Mouse (Mus musculus) T-helper 17 cell (primary cell): ENCODE measurements around the gene Myo5c.
"Not testable (repeated sequence)": the region's sequence is repeated elsewhere in the genome, so short reads cannot be mapped to it uniquely, and the experiment has no call there.

Experiments
- in situ Hi-C, 2 experiments: fragments of 300-600 bp; cut with MboI, MseI; formaldehyde crosslinking; loops; 1 replicate in 1 of 2; 2 replicates in 1 of 2; pipeline ENCODE4 v1.15.1; 2025; ENCODE audit warnings: high pct_unique_total_duplicates in 2 of 2

The Myo5c gene

GRCm38 (mm10) chr9:75244527-75244926 lies 12.7 kb downstream of the Myo5c start:
- in situ Hi-C loops, result no loop called here

GRCm38 (mm10) chr9:75246080-75246930 lies 14.5 kb downstream of the Myo5c start:
- in situ Hi-C loops, result no loop called here

DNA sequence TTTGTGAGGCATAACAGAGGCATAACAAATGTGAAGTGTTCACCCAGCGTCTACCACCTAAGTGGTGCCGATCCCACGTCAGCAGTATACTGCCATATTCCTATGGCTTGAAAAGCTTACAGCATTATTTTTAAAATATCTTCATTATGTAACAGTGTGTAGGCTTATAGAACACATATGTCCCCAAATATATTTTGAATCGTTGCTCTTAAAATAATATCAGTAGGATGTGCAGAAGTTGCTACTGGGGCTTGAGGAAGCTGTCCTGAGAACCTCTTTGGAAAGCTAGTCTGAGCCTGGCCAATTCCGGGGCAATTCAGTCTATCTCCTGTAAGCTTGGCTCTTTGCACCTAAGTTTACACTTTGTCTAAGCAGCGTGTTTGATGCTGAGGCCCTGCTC lies 16.1 kb downstream of the Myo5c start:
- in situ Hi-C loops, result no loop called here

DNA sequence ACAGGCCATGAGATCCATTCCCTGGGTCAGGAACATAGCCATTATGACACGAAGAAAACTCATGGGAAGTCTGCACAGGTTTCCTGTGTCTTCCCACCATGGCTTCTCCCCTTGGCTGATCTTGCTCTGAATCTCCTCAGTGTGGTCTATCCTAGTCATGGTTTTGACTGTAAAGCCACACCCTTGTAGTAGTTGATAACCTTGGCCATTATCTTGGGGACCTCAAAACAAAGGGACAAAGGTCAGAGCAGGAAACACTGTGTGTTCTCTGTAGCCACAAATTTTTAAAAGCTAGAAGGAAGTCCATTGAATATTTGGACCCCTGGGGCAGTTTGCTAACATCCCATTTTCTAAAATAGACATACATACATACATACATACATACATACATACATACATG lies 16.5 kb downstream of the Myo5c start:
- in situ Hi-C loops, result no loop called here

DNA sequence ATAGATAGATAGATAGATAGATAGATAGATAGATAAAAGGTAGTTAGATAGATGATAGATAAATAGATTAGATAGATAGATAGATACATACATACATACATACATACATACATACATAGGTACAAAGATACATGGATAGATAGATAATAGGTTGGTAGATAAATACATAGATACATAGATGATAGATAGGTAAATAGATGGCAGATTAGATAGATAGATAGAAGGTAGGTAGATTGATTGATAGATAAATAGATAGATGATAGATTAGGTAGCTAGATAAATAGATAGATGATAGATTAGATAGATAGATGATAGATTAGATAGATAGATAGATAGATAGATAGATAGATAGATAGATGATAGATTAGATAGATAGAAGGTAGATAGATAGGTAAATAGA lies 17.1 kb downstream of the Myo5c start:
- in situ Hi-C loops, result no loop called here

GRCm38 (mm10) chr9:75253158-75253557 lies 21.3 kb downstream of the Myo5c start:
- in situ Hi-C loops, result not testable (repeated sequence)

GRCm38 (mm10) chr9:75253766-75254165 lies 21.9 kb downstream of the Myo5c start:
- in situ Hi-C loops, result no loop called here

DNA sequence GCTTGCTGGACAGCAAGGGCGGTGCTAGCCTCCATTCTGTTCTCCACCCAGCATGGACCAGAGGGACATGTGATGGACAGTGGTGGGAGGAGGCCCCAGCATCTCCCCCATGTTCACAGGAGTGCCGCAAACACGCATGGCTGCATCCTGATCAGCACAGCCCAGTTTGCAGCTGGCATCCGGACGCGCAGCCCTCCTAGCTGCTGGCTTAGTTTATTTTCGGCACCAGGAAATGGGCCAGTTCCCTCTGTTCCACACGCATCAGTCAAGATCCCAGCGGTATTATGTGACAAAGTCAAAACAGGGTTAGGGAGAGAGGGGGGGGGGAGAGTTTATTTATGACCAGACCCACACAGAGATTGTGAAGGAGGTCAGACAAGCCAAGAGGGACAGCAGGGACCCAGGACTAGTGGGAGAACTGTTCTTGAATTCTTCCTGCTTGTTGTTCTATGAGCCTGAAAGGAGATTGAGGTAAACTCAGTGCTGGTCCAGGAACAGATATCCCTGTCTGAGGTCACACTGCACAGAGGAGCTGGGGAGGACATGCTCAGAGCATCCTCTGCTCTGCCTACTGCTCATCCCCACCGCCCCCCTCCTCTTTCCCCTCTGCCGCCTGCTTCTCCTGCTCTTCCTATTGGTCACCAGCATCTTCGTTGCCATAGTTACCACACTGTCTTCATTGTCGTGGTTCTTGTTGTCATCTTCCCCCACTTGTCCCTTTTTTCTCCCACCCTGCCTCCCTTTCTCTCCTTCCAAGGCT lies 22.6 kb downstream of the Myo5c start:
- in situ Hi-C loops, result no loop called here

DNA sequence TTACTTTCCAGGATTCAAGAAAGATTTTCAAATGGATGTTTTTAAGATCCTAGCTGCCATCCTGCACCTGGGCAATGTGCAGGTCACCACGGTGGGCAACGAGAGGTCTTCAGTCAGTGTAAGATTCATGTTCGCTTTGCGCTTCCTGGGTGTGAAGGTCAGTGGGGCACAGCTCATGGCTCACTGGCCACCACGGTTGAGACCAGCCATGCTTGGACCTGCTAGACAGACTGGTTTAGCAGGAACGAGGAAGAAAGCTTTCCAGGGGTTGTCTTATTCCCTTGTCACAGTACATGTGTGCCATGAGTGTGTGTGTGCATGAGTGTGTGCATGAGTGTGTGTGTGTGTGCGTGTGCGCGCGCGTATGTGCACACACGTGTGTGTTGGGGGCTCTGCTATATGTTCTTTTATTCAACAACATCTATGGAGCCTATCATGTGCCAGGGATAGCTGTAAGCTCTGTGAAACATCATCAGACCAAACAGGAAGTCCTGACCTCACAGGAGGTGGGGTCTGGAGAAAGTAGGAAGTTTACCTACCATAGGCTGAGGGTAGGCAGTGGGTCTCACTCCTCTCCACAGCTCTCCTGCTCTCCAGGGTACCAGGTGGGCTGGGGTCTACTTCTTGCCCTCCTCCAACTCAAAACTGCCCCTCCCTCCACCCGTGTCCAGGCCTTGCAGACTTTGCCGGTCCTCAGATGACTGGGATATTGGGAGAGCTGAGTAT lies 24.2 kb downstream of the Myo5c start:
- in situ Hi-C loops, result loop anchor here (5.0 kb wide), 2 partner anchors 84 to 209 kb away; no protein-coding TSS in a partner anchor

DNA sequence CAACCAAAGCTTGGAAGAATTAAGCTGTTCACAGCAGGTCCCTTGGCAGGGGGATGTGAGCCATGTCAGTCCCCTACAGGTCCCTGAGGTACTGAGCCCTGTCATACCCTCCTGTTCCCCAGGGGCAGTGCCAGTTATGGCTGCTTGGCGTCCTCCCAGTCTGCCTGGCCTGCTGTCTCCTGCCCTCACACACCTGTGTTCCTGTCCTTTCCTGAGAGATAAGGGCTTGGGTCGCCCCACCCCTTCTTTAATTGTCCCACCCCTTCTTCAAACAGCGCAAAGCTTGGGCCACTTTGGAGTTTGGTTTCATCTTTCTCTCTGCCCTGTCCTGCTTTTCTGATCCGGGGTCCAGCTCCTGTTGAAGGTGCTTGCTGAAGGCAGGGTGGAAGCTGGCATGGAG lies 27.0 kb downstream of the Myo5c start:
- in situ Hi-C loops, result loop anchor here (5.0 kb wide), 2 partner anchors 86 to 211 kb away; no protein-coding TSS in a partner anchor

- in situ Hi-C loops, result loop anchor here (5.0 kb wide), 2 partner anchors 87 to 212 kb away; no protein-coding TSS in a partner anchor
Observed at GRCm38 (mm10) chr9:75259656-75260055, 27.8 kb downstream of the Myo5c start.

DNA sequence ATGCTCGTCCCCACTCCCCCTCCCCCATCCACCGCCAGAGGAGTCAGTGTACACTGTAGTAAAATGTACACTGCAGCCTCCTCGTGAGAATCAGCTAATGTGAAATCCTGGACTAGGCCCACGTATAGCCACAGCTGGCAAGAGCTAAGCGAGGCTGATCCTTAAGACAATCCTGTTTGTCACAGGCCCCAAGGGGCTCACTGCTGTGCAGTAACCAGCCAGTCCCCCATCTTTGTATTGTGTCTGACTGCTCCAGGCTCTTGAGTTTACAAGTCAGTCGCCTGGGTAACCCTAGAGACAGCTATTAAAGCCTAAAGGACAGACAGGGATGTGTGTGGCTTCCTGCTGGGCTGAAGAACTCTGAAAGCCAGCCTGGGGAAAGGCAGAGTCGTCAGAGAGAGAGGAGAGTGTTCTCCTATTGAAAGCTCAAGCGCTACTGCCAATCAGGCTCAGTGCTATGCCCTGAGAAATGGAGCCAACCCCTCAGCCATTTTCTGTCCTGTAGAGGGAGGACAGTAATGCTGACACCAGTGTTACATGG lies 29.6 kb downstream of the Myo5c start:
- in situ Hi-C loops, result no loop called here

GRCm38 (mm10) chr9:75262235-75262826 lies 30.5 kb downstream of the Myo5c start:
- in situ Hi-C loops, result no loop called here

GRCm38 (mm10) chr9:75264008-75264718 lies 32.3 kb downstream of the Myo5c start:
- in situ Hi-C loops, result no loop called here

DNA sequence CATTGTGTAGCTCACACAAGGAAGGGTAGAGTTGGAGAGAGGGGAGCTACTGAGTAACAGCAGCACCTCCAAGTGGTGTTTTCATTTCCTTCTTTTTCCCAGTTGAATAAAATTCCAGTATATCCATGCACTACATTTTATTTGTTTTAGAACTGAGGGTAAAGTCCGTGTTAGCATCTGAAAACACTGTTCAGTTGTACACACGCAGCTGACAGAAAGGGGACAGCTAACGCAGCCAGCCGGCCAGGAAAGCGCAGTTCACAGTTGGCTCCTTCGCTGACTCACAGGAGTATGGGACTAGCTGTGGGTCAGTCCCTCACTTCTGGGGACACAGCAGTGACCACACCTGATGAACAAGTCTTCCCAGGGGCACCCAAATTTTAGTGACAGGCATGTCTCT lies 35.3 kb downstream of the Myo5c start:
- in situ Hi-C loops, result loop anchor here in 1 of 2 experiments (5.0 kb wide), 1 partner anchor 365 kb away; no protein-coding TSS in a partner anchor

DNA sequence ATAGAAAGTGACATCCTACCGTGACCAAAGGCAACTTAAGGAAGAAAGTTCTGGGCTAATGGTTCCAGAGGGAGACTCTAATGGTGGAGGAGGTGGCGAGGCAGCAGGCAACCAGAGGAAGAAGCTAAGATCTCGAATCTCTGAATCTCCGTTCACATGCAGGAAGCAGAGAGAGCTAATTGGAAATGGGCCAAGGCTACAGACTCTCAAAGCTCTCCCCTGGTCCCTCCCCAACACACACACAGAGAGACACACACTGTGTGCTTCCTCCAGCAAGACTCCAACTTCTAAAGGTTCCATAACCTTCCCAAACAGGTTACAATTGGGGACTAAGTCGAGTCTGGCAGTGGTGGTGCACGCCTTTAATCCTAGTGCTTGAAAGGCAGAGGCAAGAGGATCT lies 38.6 kb downstream of the Myo5c start:
- in situ Hi-C loops, result loop anchor here in 1 of 2 experiments (10.0 kb wide), 1 partner anchor 366 kb away; no protein-coding TSS in a partner anchor

GRCm38 (mm10) chr9:75271539-75271938 lies 39.7 kb downstream of the Myo5c start:
- in situ Hi-C loops, result loop anchor here in 1 of 2 experiments (10.0 kb wide), 1 partner anchor 367 kb away; no protein-coding TSS in a partner anchor

DNA sequence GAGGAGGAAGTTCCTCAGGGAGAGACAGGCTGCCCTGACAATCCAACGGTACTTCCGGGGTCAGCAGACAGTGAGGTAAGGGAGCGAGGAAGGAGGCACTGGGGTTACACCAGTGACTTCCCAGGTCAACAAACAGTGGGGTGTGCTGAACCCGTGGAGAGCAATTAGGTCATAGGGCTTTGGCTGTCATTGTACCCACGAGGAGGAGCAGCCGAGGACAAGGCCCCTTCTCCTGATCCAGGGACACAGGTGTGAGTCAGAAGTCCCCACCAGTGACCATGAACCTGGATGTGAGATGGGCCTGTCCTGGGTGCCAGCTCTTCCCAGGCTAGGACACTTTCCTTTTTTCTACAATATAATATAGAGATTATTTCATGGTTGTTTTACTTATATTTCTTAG lies 41.8 kb downstream of the Myo5c start:
- in situ Hi-C loops, result loop anchor here in 1 of 2 experiments (10.0 kb wide), 1 partner anchor 369 kb away; no protein-coding TSS in a partner anchor

- in situ Hi-C loops, result loop anchor here in 1 of 2 experiments (10.0 kb wide), 1 partner anchor 370 kb away; no protein-coding TSS in a partner anchor
Observed at GRCm38 (mm10) chr9:75274486-75274885, 42.7 kb downstream of the Myo5c start.

DNA sequence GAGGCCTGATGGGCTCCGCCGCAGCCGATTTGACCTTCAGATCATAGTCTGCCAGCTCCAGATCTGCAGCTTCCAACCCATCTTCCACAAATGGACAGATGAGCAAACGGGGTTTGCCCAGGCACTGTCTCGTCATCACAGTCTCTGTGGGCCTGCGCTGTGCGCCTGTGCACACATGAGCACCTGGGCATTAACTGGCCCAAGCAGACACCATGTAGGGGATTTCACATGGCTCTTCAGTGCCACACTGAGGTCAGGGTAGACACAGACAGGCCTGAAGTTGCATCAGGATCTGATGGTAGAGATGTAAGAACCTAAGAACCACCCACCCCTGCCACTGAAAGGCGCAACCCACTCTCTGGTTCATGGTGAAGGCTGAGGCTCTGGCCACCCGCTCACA lies 43.2 kb downstream of the Myo5c start:
- in situ Hi-C loops, result loop anchor here in 1 of 2 experiments (10.0 kb wide), 1 partner anchor 370 kb away; no protein-coding TSS in a partner anchor
